Mouse (Mus musculus): ENCODE data around the gene Tenm3. TPM values are rescaled to one million over a fixed set of nuclear protein-coding genes. Genes with fewer than 3 reads are reported as not detected.

The Tenm3 gene
- polyA plus RNA-seq (2017; shearing (Covaris generic)), result 0.18 TPM

GRCm38 (mm10) chr8:48843931-48844285 is at the start of gene Tenm3:
Tenm3 (minus strand) TSS chr8:48843951.

Data from CD4-positive, CD25-positive, alpha-beta regulatory T cell (primary cell).